Mouse (Mus musculus) forebrain, embryonic 13.5 days (tissue): ENCODE results near the gene Ciao2a. TPM values are rescaled to one million over a fixed set of nuclear protein-coding genes. Genes with fewer than 3 reads are reported as not detected.

Experiments used
- ATAC-seq: fragments of 200-750 bp; cut with Nextera tagmentation; 2 replicates; pipeline ENCODE4 v1.8.0; 2017
- H3K27ac ChIP-seq: fragments of 300-500 bp; sonication (generic); 2 replicates; pipeline ENCODE4 v1.5.1; 2015; ENCODE audit warnings: inconsistent platforms, mild to moderate bottlenecking, moderate library complexity
- H3K27me3 ChIP-seq: fragments of 300-500 bp; sonication (generic); 2 replicates; pipeline ENCODE4 v1.6.1; 2015; ENCODE audit warnings: mild to moderate bottlenecking, inconsistent platforms
- H3K36me3 ChIP-seq: fragments of 300-500 bp; sonication (generic); 2 replicates; pipeline ENCODE4 v1.6.1; 2015; ENCODE audit warnings: mild to moderate bottlenecking, inconsistent platforms; ENCODE audit not compliant: poor library complexity, severe bottlenecking
- H3K4me1 ChIP-seq: fragments of 300-500 bp; sonication (generic); 2 replicates; pipeline ENCODE4 v1.6.1; 2015; ENCODE audit warnings: inconsistent platforms
- H3K4me2 ChIP-seq: fragments of 300-500 bp; sonication (generic); 2 replicates; pipeline ENCODE4 v1.6.1; 2015; ENCODE audit warnings: inconsistent platforms, mild to moderate bottlenecking, moderate library complexity
- H3K4me3 ChIP-seq: fragments of 300-500 bp; sonication (generic); 2 replicates; pipeline ENCODE4 v1.5.1; 2015; ENCODE audit warnings: mild to moderate bottlenecking, inconsistent platforms
- H3K9ac ChIP-seq: fragments of 300-500 bp; sonication (generic); 2 replicates; pipeline ENCODE4 v1.6.1; 2015; ENCODE audit warnings: mild to moderate bottlenecking, inconsistent platforms
- H3K9me3 ChIP-seq: fragments of 300-500 bp; sonication (generic); replicated peaks from 2 replicates; pipeline ENCODE4 v1.6.1; 2016; ENCODE audit warnings: inconsistent platforms
- WGBS: fragments of 180-500 bp; shearing (Covaris S2); methylation state at CpG from one replicate; pipeline ENCODE4 v1.1.7; 2015; 5-methylcytosine and 5-hydroxymethylcytosine counted together
- polyA plus RNA-seq: library from polyadenylated mRNA; unstranded; fragments of >200 nt; fragmentation: Nextera tagmentation; extraction: Ambion mirVana; gene quantifications from 2 replicates; pipeline ENCODE4 v1.2.1, GENCODE M21; 2015

Gene Ciao2a
- 126 and 139 TPM in 2 replicates for polyA plus RNA-seq

- H3K36me3 ChIP-seq: peaks cover 3% of the 10 kb centered on the region; the same call in 1 of the 2 replicates
- H3K4me3 ChIP-seq: peak within 1 kb of the TSS; percentile 56
- H3K9ac ChIP-seq: peak within 1 kb of the TSS; percentile 76
- 1% methylated on average over 34 of the region's 34 CpGs for WGBS
- H3K27me3 ChIP-seq: no peaks in the 10 kb centered on the region
- ATAC-seq: peak; percentile 79
- peak within 1 kb of the TSS; percentile 72 for H3K4me2 ChIP-seq
- H3K4me1 ChIP-seq: peaks cover 40% of the 10 kb centered on the region
- no peaks in the 10 kb centered on the region for H3K9me3 ChIP-seq
- peak within 1 kb of the TSS; percentile 88 for H3K27ac ChIP-seq
Measured at GRCm38 (mm10) chr9:66126456-66127192, at the start of gene Ciao2a, which contains the start of gene Snx1. TSS of gene Ciao2a (plus strand) at chr9:66126611. TSS of gene Snx1 (minus strand) at chr9:66126587.

- WGBS: 76% methylated on average over 3 of the region's 3 CpGs
- Histone ChIP-seq H3K9ac (peak overlapping the region; percentile 3; the same call in 1 of the 2 replicates), H3K4me2 (peak overlapping the region; percentile 33)
Measured at GRCm38 (mm10) chr9:66078072-66078471, 48.3 kb upstream of the Ciao2a start.

GRCm38 (mm10) chr9:66078493-66078892 lies 47.9 kb upstream of the Ciao2a start:
- Histone ChIP-seq H3K27ac (peak overlapping the region; percentile 41), H3K9me3 (no peaks in the 10 kb centered on the region), H3K4me2 (peak overlapping the region; percentile 33), H3K36me3 (no peaks in the 10 kb centered on the region), H3K4me3 (no peak overlapping the region), H3K27me3 (no peaks in the 10 kb centered on the region), H3K4me1 (peaks cover 8% of the 10 kb centered on the region), H3K9ac (peak overlapping the region; percentile 3; the same call in 1 of the 2 replicates)
- WGBS: 6% methylated on average over 14 of the region's 14 CpGs
- no peak for ATAC-seq

More at GRCm38 (mm10) chr9:66078072-66078471, 48.3 kb upstream of the Ciao2a start:
- Histone ChIP-seq H3K36me3 (no peaks in the 10 kb centered on the region), H3K4me1 (peaks cover 8% of the 10 kb centered on the region), H3K9me3 (no peaks in the 10 kb centered on the region), H3K27me3 (no peaks in the 10 kb centered on the region), H3K4me3 (no peak overlapping the region), H3K27ac (peak overlapping the region; percentile 41)
- ATAC-seq: no peak

GRCm38 (mm10) chr9:66080804-66081459 lies 45.5 kb upstream of the Ciao2a start:
- Histone ChIP-seq H3K36me3 (peaks cover 2% of the 10 kb centered on the region; the same call in 1 of the 2 replicates), H3K9ac (no peak overlapping the region), H3K27me3 (no peaks in the 10 kb centered on the region), H3K9me3 (no peaks in the 10 kb centered on the region), H3K4me3 (no peak overlapping the region), H3K4me2 (no peak overlapping the region), H3K27ac (no peak overlapping the region), H3K4me1 (peaks cover 8% of the 10 kb centered on the region)
- no peak for ATAC-seq
- 78% methylated on average over 3 of the region's 3 CpGs for WGBS

GRCm38 (mm10) chr9:66081999-66082398 lies 44.4 kb upstream of the Ciao2a start:
- Histone ChIP-seq H3K9me3 (no peaks in the 10 kb centered on the region), H3K4me2 (no peak overlapping the region), H3K4me1 (peaks cover 8% of the 10 kb centered on the region), H3K9ac (no peak overlapping the region), H3K4me3 (no peak overlapping the region), H3K27me3 (no peaks in the 10 kb centered on the region), H3K36me3 (peaks cover 12% of the 10 kb centered on the region), H3K27ac (no peak overlapping the region)
- 86% methylated on average over 4 of the region's 4 CpGs for WGBS
- ATAC-seq: no peak

- no peak overlapping the region for H3K27ac ChIP-seq
- peaks cover 33% of the 10 kb centered on the region for H3K36me3 ChIP-seq
- no peak overlapping the region for H3K4me2 ChIP-seq
- H3K27me3 ChIP-seq: no peaks in the 10 kb centered on the region
- H3K9me3 ChIP-seq: no peaks in the 10 kb centered on the region
- no peak overlapping the region for H3K4me3 ChIP-seq
- 96% methylated on average over 3 of the region's 3 CpGs for WGBS
- H3K4me1 ChIP-seq: no peaks in the 10 kb centered on the region
- no peak for ATAC-seq
- H3K9ac ChIP-seq: no peak overlapping the region
Measured at GRCm38 (mm10) chr9:66084171-66084570, 42.2 kb upstream of the Ciao2a start.

GRCm38 (mm10) chr9:66087062-66087461 lies 39.3 kb upstream of the Ciao2a start:
- H3K36me3 ChIP-seq: peaks cover 60% of the 10 kb centered on the region
- H3K27ac ChIP-seq: no peak overlapping the region
- no peak overlapping the region for H3K4me3 ChIP-seq
- WGBS: 91% methylated on average over 7 of the region's 7 CpGs
- no peak overlapping the region for H3K9ac ChIP-seq
- H3K4me1 ChIP-seq: no peaks in the 10 kb centered on the region
- ATAC-seq: no peak
- no peak overlapping the region for H3K4me2 ChIP-seq
- no peaks in the 10 kb centered on the region for H3K27me3 ChIP-seq
- H3K9me3 ChIP-seq: no peaks in the 10 kb centered on the region

- Histone ChIP-seq H3K36me3 (peaks cover 74% of the 10 kb centered on the region), H3K4me2 (no peak overlapping the region)
Measured at GRCm38 (mm10) chr9:66088411-66088810, 38.0 kb upstream of the Ciao2a start.

GRCm38 (mm10) chr9:66090593-66091244 lies 35.7 kb upstream of the Ciao2a start:
- 90% methylated on average over 13 of the region's 13 CpGs for WGBS
- Histone ChIP-seq H3K4me2 (no peak overlapping the region), H3K27me3 (no peaks in the 10 kb centered on the region), H3K27ac (no peak overlapping the region), H3K9me3 (no peaks in the 10 kb centered on the region), H3K4me1 (no peaks in the 10 kb centered on the region), H3K4me3 (no peak overlapping the region), H3K9ac (no peak overlapping the region), H3K36me3 (peaks cover 97% of the 10 kb centered on the region)
- ATAC-seq: no peak

More at GRCm38 (mm10) chr9:66088411-66088810, 38.0 kb upstream of the Ciao2a start:
- H3K4me1 ChIP-seq: no peaks in the 10 kb centered on the region
- H3K27ac ChIP-seq: no peak overlapping the region
- no peaks in the 10 kb centered on the region for H3K9me3 ChIP-seq
- no peak for ATAC-seq
- no peak overlapping the region for H3K4me3 ChIP-seq
- H3K27me3 ChIP-seq: no peaks in the 10 kb centered on the region
- H3K9ac ChIP-seq: no peak overlapping the region
- 41% methylated on average over 4 of the region's 4 CpGs for WGBS

- Histone ChIP-seq H3K27me3 (no peaks in the 10 kb centered on the region), H3K4me3 (no peak overlapping the region), H3K27ac (no peak overlapping the region), H3K36me3 (peaks cover 96% of the 10 kb centered on the region), H3K9ac (no peak overlapping the region), H3K4me1 (no peaks in the 10 kb centered on the region), H3K4me2 (no peak overlapping the region), H3K9me3 (no peaks in the 10 kb centered on the region)
- ATAC-seq: no peak
- 82% methylated on average over 6 of the region's 6 CpGs for WGBS
Measured at GRCm38 (mm10) chr9:66091327-66092231, 34.8 kb upstream of the Ciao2a start.

GRCm38 (mm10) chr9:66092664-66093063 lies 33.7 kb upstream of the Ciao2a start:
- no peak overlapping the region for H3K27ac ChIP-seq
- WGBS: 86% methylated on average over 2 of the region's 2 CpGs
- H3K27me3 ChIP-seq: no peaks in the 10 kb centered on the region
- H3K4me1 ChIP-seq: no peaks in the 10 kb centered on the region
- H3K4me2 ChIP-seq: no peak overlapping the region
- peaks cover 96% of the 10 kb centered on the region for H3K36me3 ChIP-seq
- H3K9me3 ChIP-seq: no peaks in the 10 kb centered on the region
- H3K4me3 ChIP-seq: no peak overlapping the region
- no peak for ATAC-seq
- no peak overlapping the region for H3K9ac ChIP-seq
